Mouse (Mus musculus) thymus, adult 2 months (tissue): ENCODE data around the gene Ppm1a.

Experiments
- CTCF ChIP-seq: fragments of 200-500 bp; IDR thresholded peaks from 2 replicates; pipeline ENCODE4 v1.5.1; 2012; ENCODE audit warnings: mild to moderate bottlenecking, control low read depth, low read length, moderate library complexity, borderline replicate concordance; ENCODE audit not compliant: control insufficient read depth, poor library complexity, insufficient read depth; ENCODE audit errors: extremely low read depth
- POLR2A ChIP-seq: fragments of 200-500 bp; IDR thresholded peaks from 2 replicates; pipeline ENCODE4 v1.6.1; 2012; ENCODE audit warnings: mild to moderate bottlenecking, low read length, control low read depth, moderate library complexity; ENCODE audit not compliant: control insufficient read depth, poor library complexity, insufficient read depth; ENCODE audit errors: extremely low read depth

DNA sequence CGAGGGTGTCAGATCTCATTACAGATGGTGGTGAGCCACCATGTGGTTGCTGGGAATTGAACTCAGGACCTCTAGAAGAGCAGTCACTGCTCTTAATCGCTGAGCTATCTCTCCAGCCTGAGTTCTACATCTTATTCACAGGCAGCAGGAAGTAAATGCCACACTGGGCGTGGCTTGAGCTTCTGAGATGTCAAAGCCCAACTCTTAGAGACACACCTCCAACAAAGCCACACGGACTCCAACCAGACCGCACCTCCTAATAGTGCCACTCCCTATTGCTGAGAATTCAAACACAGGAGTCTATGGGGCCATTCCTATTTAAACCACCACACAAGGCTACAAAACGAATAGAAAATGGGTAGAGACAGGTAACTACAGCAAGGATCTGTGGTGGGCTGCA lies 52.5 kb downstream of the Ppm1a start:
- no peak for TF ChIP-seq POLR2A
- TF ChIP-seq CTCF: no peak
